Mouse (Mus musculus): ENCODE measurements at regions not wholly inside any gene's neighbourhood (a gene's known extent, or its start where the extent isn't known, plus 50 kb on each side); places are given as distances from the start of the nearest gene placed in this dataset.
"Not testable (repeated sequence)": the region's sequence is repeated elsewhere in the genome, so short reads cannot be mapped to it uniquely, and the experiment has no call there.

DNA sequence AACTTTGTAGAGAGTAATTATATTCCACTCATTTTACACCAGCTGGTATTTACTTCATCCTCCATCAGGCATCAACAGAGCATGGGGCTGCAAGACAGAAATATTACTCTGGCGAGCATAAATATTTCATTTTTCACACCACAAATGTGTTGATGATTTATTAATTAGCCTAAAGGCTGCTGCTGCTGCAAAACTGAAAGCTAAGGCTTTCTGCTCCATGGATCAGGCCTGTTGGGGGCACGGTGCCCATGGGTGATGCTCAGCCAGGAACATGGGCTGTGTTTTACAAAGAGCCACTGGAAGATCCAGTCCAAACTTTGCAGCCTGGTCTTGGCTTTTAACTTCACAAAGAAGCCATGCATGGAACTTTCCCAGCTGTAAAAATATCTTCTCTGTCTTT is 167.4 kb downstream of the 4930474N05Rik start:
- no peak overlapping the region for H3K9ac ChIP-seq
- 60% methylated on average over 2 of the region's 2 CpGs for WGBS
- H3K9me3 ChIP-seq (ENCODE audit: low read depth, low read length), result no peaks in the 10 kb centered on the region
- no peaks in the 10 kb centered on the region for H3K4me1 ChIP-seq (ENCODE audit: insufficient read depth)
- DNase-seq (no peak), ATAC-seq (ENCODE audit: insufficient read depth) (no peak)
- no peak overlapping the region for H3K4me2 ChIP-seq
- H3K27me3 ChIP-seq (ENCODE audit: insufficient read depth, low read length), result no peaks in the 10 kb centered on the region
- no peaks in the 10 kb centered on the region for H3K36me3 ChIP-seq (ENCODE audit: insufficient read depth)
- no peak overlapping the region for H3K4me3 ChIP-seq (ENCODE audit: low read depth, low read length)
- H3K27ac ChIP-seq (ENCODE audit: low read depth), result no peak overlapping the region
- TF ChIP-seq CTCF (IDR thresholded peaks at IDR 0.05; ENCODE audit: low read depth), result no peak

DNA sequence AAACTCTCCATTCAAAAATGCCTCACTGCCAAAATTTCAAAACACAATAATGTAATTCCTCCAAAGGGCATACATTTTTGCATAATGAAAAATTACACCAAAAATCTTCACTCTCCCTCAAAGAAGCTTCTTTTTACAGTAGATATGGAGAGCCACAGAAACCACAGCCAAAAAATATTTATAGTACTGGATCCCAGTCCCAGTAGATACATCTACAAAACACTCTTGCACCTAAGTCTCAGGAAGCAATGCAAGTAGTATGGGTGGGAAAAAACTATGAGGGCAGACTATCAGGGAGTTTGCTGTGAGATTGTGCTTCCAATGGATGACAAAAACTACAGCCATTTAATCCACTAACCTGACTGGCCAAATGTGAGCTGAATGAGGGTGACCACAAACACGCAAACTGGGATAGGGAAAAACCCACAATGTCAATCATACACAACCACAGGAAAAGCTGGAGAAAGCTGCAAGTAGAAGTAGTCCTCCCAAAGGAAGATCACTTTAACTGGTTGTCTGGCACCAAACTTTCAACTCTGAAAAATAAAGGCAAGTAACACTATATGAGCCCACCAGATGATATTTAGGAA is 189.2 kb downstream of the 4930474N05Rik start:
- Histone ChIP-seq H3K27me3 (ENCODE audit: insufficient read depth, low read length) (no peaks in the 10 kb centered on the region), H3K4me2 (no peak overlapping the region), H3K36me3 (ENCODE audit: insufficient read depth) (no peaks in the 10 kb centered on the region), H3K9ac (no peak overlapping the region), H3K4me1 (ENCODE audit: insufficient read depth) (no peaks in the 10 kb centered on the region), H3K9me3 (ENCODE audit: low read depth, low read length) (no peaks in the 10 kb centered on the region), H3K4me3 (ENCODE audit: low read depth, low read length) (no peak overlapping the region), H3K27ac (ENCODE audit: low read depth) (no peak overlapping the region)
- WGBS, result 88% methylated on average over 1 of the region's 1 CpGs
- no peak for TF ChIP-seq CTCF (IDR thresholded peaks at IDR 0.05; ENCODE audit: low read depth)
- DNase-seq (no peak), ATAC-seq (ENCODE audit: insufficient read depth) (no peak)

DNA sequence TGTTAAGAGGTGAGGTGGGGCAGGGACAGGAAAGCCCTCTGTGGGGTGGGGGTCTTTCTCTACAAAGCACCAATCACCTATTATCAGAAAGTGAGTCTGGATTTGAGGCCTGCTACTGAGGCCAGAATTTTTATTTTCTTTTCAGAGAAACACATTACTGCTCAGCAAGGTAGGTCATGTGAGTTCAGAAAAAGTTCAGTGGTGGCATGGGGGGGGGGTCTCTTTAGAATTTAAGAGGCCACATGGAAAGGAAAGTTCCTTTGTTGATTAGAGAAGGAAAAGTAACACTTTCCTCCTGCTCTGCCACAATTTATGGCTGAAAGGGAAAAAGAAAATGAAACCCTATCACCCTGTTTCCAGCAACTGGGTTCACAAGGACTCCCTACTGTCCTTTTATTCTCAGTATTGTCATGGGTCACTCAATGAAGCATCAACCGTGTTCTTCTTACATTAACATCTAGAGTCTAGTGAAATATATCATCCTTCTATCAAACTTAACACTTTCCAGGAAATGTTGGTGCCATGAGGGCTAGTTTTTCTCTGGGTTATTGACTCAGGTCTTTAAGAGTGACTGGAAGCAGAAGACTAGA is 194.1 kb downstream of the 4930474N05Rik start:
- Histone ChIP-seq H3K4me3 (ENCODE audit: low read depth, low read length) (no peak overlapping the region), H3K9me3 (ENCODE audit: low read depth, low read length) (no peaks in the 10 kb centered on the region), H3K27me3 (ENCODE audit: insufficient read depth, low read length) (no peaks in the 10 kb centered on the region), H3K9ac (no peak overlapping the region), H3K4me2 (no peak overlapping the region), H3K36me3 (ENCODE audit: insufficient read depth) (no peaks in the 10 kb centered on the region), H3K27ac (ENCODE audit: low read depth) (no peak overlapping the region), H3K4me1 (ENCODE audit: insufficient read depth) (no peaks in the 10 kb centered on the region)
- DNase-seq, result no peak
- no peak for ATAC-seq (ENCODE audit: insufficient read depth)
- TF ChIP-seq CTCF (IDR thresholded peaks at IDR 0.05; ENCODE audit: low read depth), result no peak
- 62% methylated on average over 1 of the region's 1 CpGs for WGBS

DNA sequence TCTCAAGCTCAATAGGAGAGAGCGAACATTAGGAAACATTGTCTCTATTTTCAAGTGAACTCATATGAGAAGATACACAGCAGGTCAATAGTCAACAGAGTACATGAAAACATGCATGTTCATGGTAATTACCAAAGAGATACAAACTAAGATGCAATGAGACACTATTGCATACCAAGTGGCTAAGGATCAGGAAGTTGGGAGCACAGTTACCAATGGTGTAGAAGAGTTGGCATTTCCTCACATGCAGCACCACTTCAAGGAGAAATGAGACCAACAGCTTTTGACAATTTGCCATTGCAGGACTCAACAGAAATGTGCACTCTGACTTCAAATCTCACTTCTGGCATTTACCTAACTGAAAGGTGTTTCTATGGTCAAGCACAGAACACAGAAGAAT is 215.6 kb downstream of the 4930474N05Rik start:
- ATAC-seq (ENCODE audit: insufficient read depth), result no peak
- Histone ChIP-seq H3K9ac (no peak overlapping the region), H3K4me1 (ENCODE audit: insufficient read depth) (no peaks in the 10 kb centered on the region), H3K36me3 (ENCODE audit: insufficient read depth) (no peaks in the 10 kb centered on the region), H3K4me3 (ENCODE audit: low read depth, low read length) (no peak overlapping the region), H3K27me3 (ENCODE audit: insufficient read depth, low read length) (no peaks in the 10 kb centered on the region), H3K4me2 (no peak overlapping the region), H3K27ac (ENCODE audit: low read depth) (no peak overlapping the region), H3K9me3 (ENCODE audit: low read depth, low read length) (no peaks in the 10 kb centered on the region)
- no peak for TF ChIP-seq CTCF (IDR thresholded peaks at IDR 0.05; ENCODE audit: low read depth)
- WGBS, result 93% methylated on average over 1 of the region's 1 CpGs
- no peak for DNase-seq

DNA sequence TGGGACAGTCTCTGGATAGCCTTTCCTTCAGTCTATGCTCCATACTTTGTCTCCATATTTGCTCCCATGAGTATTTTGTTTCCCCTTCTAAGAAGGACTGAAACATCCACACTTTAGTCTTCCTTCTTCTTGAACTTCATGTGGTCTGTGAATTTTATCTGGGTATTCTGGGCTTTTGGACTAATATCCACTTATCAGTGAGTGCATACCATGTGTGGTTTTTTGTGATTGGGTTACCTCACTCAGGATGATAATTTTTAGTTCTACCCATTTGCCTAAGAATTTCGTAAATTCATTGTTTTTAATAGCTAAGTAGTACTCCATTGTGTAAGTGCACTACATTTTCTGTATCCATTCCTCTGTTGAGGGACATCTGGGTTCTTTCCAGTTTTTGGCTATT is 220.0 kb downstream of the 4930474N05Rik start:
- not testable (repeated sequence) for H3K27me3 ChIP-seq (ENCODE audit: insufficient read depth, low read length); H3K4me3 ChIP-seq (ENCODE audit: low read depth, low read length); ATAC-seq (ENCODE audit: insufficient read depth); H3K4me2 ChIP-seq; H3K4me1 ChIP-seq (ENCODE audit: insufficient read depth); DNase-seq; H3K9me3 ChIP-seq (ENCODE audit: low read depth, low read length); H3K36me3 ChIP-seq (ENCODE audit: insufficient read depth); H3K9ac ChIP-seq; H3K27ac ChIP-seq (ENCODE audit: low read depth)
- WGBS, result 66% methylated on average over 1 of the region's 1 CpGs

DNA sequence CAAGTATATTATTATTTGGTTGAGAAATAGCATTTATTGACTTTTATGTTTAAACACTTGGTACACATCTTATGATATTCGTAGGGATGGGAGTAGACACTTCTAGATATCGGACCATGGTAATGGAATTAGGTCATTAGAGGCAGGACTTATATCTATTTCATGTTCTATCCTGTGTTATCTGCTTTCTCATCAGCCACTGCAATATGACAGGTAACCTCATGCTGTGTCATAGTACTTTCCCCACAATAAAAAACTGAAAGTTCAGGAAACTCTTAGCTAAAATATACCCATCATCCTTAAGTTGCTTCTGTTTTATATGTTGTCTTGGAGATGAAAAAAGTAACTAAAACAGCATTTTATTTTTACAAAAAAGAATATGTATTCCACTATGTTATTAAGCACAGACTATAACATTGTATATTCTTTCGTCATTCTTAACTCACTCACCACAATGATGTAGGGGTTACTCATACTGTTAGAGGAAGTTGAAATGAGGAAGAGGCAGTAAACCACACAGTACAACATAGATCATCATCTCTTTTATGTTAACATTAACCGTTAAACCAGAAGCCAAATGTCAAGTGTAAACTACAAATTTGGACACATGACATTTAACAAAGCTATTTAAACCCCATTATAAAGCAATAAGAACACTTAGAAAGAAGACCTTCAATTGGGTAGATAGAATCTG is 221.8 kb downstream of the 4930474N05Rik start:
- no peaks in the 10 kb centered on the region for H3K4me1 ChIP-seq (ENCODE audit: insufficient read depth)
- no peak for DNase-seq
- ATAC-seq (ENCODE audit: insufficient read depth), result no peak
- H3K9me3 ChIP-seq (ENCODE audit: low read depth, low read length), result no peaks in the 10 kb centered on the region
- no peak overlapping the region for H3K9ac ChIP-seq
- 71% methylated on average over 4 of the region's 4 CpGs for WGBS
- H3K4me2 ChIP-seq, result no peak overlapping the region
- no peaks in the 10 kb centered on the region for H3K27me3 ChIP-seq (ENCODE audit: insufficient read depth, low read length)
- no peaks in the 10 kb centered on the region for H3K36me3 ChIP-seq (ENCODE audit: insufficient read depth)
- H3K27ac ChIP-seq (ENCODE audit: low read depth), result no peak overlapping the region
- no peak overlapping the region for H3K4me3 ChIP-seq (ENCODE audit: low read depth, low read length)
- TF ChIP-seq CTCF (IDR thresholded peaks at IDR 0.05; ENCODE audit: low read depth), result no peak

DNA sequence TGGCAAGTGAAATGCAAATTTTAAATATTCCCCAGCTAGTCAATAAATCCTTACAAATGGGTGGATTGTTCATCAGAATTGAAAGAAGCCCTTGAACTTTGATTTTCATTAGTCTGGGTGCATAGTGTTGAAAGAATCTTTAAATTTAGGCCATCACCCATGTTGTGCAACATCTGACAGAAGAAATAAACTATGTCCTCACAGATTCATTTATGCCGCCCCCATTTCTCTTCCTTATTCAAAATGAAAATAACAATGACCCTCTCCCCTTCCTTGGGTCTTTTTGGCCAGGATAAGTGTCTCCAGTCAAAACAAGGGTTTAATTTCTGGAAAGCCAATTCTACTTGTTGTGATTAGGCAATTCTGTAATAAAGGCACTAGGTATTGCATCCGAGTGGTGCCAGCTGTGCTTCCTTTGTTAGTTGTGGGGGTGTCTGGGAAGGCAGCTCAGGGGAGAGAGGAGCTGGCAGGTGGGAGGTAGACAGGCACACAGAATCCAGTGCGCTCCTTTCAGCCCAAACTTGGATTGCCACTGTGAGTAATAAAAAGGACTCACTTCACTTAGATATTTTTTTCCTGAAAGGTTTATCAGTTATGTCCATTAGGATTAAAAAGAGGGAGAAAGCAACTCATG is 233.7 kb downstream of the 4930474N05Rik start:
- Histone ChIP-seq H3K27me3 (ENCODE audit: insufficient read depth, low read length) (no peaks in the 10 kb centered on the region), H3K4me3 (ENCODE audit: low read depth, low read length) (no peak overlapping the region), H3K4me1 (ENCODE audit: insufficient read depth) (no peaks in the 10 kb centered on the region), H3K4me2 (no peak overlapping the region), H3K9me3 (ENCODE audit: low read depth, low read length) (no peaks in the 10 kb centered on the region), H3K9ac (no peak overlapping the region), H3K36me3 (ENCODE audit: insufficient read depth) (no peaks in the 10 kb centered on the region), H3K27ac (ENCODE audit: low read depth) (no peak overlapping the region)
- ATAC-seq (ENCODE audit: insufficient read depth) (no peak), DNase-seq (no peak)
- 63% methylated on average over 3 of the region's 3 CpGs for WGBS
- TF ChIP-seq CTCF (IDR thresholded peaks at IDR 0.05; ENCODE audit: low read depth), result no peak

Data from lung, embryonic 14.5 days (tissue).